In the genomic region with DNA sequence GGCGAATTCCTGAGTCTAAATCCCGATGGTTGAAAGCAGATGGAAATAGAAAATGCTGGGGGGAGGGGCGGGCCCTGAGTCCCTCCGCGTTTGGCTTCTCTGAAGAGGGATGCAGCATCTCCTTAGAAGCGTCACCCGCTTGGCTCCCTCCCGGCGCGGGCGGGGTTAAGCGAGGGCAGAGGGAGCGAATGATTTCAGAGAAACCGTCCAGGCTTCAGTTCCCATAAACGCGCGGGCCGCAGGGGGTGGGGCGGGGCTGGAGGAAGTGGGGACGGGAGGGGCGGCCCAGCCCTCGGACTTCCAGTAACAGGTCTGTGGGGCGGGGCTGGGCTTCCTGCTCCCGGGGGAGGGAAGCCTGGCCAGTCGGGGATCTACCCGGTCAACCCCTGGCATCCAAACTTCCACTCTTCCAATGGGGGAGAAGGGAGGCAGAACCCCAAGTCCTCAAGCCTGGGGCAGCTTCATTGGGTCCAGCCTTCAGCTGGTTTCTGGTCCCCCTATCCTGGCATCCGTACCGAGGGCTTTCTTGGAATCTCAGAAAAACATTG, we compare ENCODE assay signal across 9 mouse cellular contexts. TPM values are rescaled to one million over a fixed set of nuclear protein-coding genes. Genes with fewer than 3 reads are reported as not detected.
A peak's percentile ranks its signal among the peaks of the same experiment; 100 is the strongest.
DNase-seq lines count a peak whose midpoint lies in the region; ATAC-seq and TF ChIP-seq lines count a peak whose summit lies in the region.
"Had no signal": no experiment of that assay in that cellular context is flagged by ENCODE, and none has a peak within 500 bp of the region (broad histone marks: within the 10 kb centered on the region; RNA-seq: fewer than 3 reads in every experiment).

No protein-coding gene starts in this region.

- peak overlapping the region; percentile 84 for H3K4me3 ChIP-seq in E14TG2a.4 (replicated peaks; ENCODE audit: low read length)
- peak overlapping the region; percentile 46 for H3K4me3 ChIP-seq in forebrain, postnatal 0 days (ENCODE audit: low read depth, low read length)
- peak overlapping the region; percentile 54 for H3K4me3 ChIP-seq in hindbrain, embryonic 10.5 days

- H3K27ac ChIP-seq in forebrain, postnatal 0 days (ENCODE audit: low read depth, low read length) = no peak overlapping the region
- H3K27ac ChIP-seq in hindbrain, embryonic 10.5 days = peak overlapping the region; percentile 64

- DNase-seq in adrenal gland, postnatal 25 days = peak; percentile 87
- DNase-seq in forebrain, postnatal 0 days = no peak
- peak; percentile 68 for DNase-seq in hindbrain, embryonic 10.5 days (ENCODE audit: low spot score)
- DNase-seq in left cerebral cortex, adult 11 months (ENCODE audit: low spot score) = peak; percentile 40
- peak; percentile 97 for DNase-seq in lung, postnatal 36 days
- DNase-seq in retina, embryonic 14.5 days (ENCODE audit: low spot score) = peak; percentile 68
- peak; percentile 63 for DNase-seq in urinary bladder, postnatal 10 days (ENCODE audit: low spot score)

- peaks cover 74% of the 10 kb centered on the region for H3K4me1 ChIP-seq in E14TG2a.4 (replicated peaks; ENCODE audit: low read depth, low read length)
- H3K4me1 ChIP-seq in forebrain, postnatal 0 days (ENCODE audit: insufficient read depth) = no peaks in the 10 kb centered on the region
- peaks cover 29% of the 10 kb centered on the region for H3K4me1 ChIP-seq in hindbrain, embryonic 10.5 days (replicated peaks)

- H3K4me2 ChIP-seq in forebrain, postnatal 0 days (ENCODE audit: low read depth) = peak overlapping the region; percentile 73

- WGBS in forebrain, postnatal 0 days = under 1% methylated on average over 28 of the region's 28 CpGs
- under 1% methylated on average over 27 of the region's 28 CpGs for WGBS in hindbrain, embryonic 10.5 days

- peak; percentile 72 for ATAC-seq in forebrain, postnatal 0 days

- peaks cover 38% of the 10 kb centered on the region for H3K9me3 ChIP-seq in E14TG2a.4 (ENCODE audit: low read length)
- no peaks in the 10 kb centered on the region for H3K9me3 ChIP-seq in forebrain, postnatal 0 days (ENCODE audit: low read length)
- peaks cover 16% of the 10 kb centered on the region for H3K9me3 ChIP-seq in hindbrain, embryonic 10.5 days

- H3K36me3 ChIP-seq in E14TG2a.4 (ENCODE audit: insufficient read depth, low read length) = peaks cover 70% of the 10 kb centered on the region
- no peaks in the 10 kb centered on the region for H3K36me3 ChIP-seq in forebrain, postnatal 0 days (ENCODE audit: insufficient read depth)
- no peaks in the 10 kb centered on the region for H3K36me3 ChIP-seq in hindbrain, embryonic 10.5 days

- TF ChIP-seq CTCF in E14TG2a.4 (conservative IDR thresholded peaks at IDR 0.05; ENCODE audit: low read length) = no peak
- TF ChIP-seq CTCF in forebrain, postnatal 0 days (IDR thresholded peaks at IDR 0.05; ENCODE audit: low read depth) = no peak

- H3K27me3 ChIP-seq in E14TG2a.4 (ENCODE audit: insufficient read depth, low read length) = no peaks in the 10 kb centered on the region
- H3K27me3 ChIP-seq in forebrain, postnatal 0 days (ENCODE audit: insufficient read depth, low read length) = peaks cover 18% of the 10 kb centered on the region
- H3K27me3 ChIP-seq in hindbrain, embryonic 10.5 days (ENCODE audit: insufficient read depth, poor library complexity, severe bottlenecking) = peaks cover 99% of the 10 kb centered on the region

- peak overlapping the region; percentile 44 for H3K9ac ChIP-seq in forebrain, postnatal 0 days

RNA-seq across cellular contexts. Expression of gene Bcl3, which starts 6.3 kb away (rescaled TPM):
- 26.5 and 34.5 TPM in 2 replicates for total RNA-seq in adrenal gland, postnatal 25 days (2021)
- 0.43 and 0.77 TPM in 2 replicates for total RNA-seq in forebrain, postnatal 0 days (2014; rRNA removed)
- polyA plus RNA-seq in forebrain, postnatal 0 days (2015; fragmentation: Nextera tagmentation; extraction: Ambion mirVana) = 0.28 and 0.86 TPM in 2 replicates
- polyA plus RNA-seq in hindbrain, embryonic 10.5 days (2016; fragmentation: Nextera tagmentation; extraction: Ambion mirVana) = 0.60 and 0.78 TPM in 2 replicates

RNA-seq across cellular contexts. Expression of gene Cblc, which starts 19.7 kb away (rescaled TPM):
- total RNA-seq in adrenal gland, postnatal 25 days (2021) = 0.55 TPM in 1 of 2 replicates, not detected in the other
- total RNA-seq in forebrain, postnatal 0 days (2014; rRNA removed) = 0.38 and 1.1 TPM in 2 replicates
- polyA plus RNA-seq in forebrain, postnatal 0 days (2015; fragmentation: Nextera tagmentation; extraction: Ambion mirVana) = 0.67 and 0.84 TPM in 2 replicates
- polyA plus RNA-seq in hindbrain, embryonic 10.5 days (2016; fragmentation: Nextera tagmentation; extraction: Ambion mirVana) = 1.2 and 1.8 TPM in 2 replicates
- total RNA-seq: layer of hippocampus, postnatal 25 days had no signal

RNA-seq across cellular contexts. Expression of gene Gm19345, which starts 35.5 kb away (rescaled TPM):
- 0.55 and 1.6 TPM in 2 replicates for total RNA-seq in adrenal gland, postnatal 25 days (2021)
- total RNA-seq in forebrain, postnatal 0 days (2014; rRNA removed) = 32.4 and 33.3 TPM in 2 replicates
- polyA plus RNA-seq in forebrain, postnatal 0 days (2015; fragmentation: Nextera tagmentation; extraction: Ambion mirVana) = 14.6 and 16.4 TPM in 2 replicates
- polyA plus RNA-seq in hindbrain, embryonic 10.5 days (2016; fragmentation: Nextera tagmentation; extraction: Ambion mirVana) = 0.20 TPM in 1 of 2 replicates, not detected in the other

RNA-seq across cellular contexts. Expression of gene Ceacam16, which starts 44.8 kb away (rescaled TPM):
- not detected in 2 replicates for total RNA-seq in adrenal gland, postnatal 25 days (2021)
- total RNA-seq in forebrain, postnatal 0 days (2014; rRNA removed) = not detected in 2 replicates
- 0.53 and 0.84 TPM in 2 replicates for polyA plus RNA-seq in forebrain, postnatal 0 days (2015; fragmentation: Nextera tagmentation; extraction: Ambion mirVana)
- not detected in 2 replicates for polyA plus RNA-seq in hindbrain, embryonic 10.5 days (2016; fragmentation: Nextera tagmentation; extraction: Ambion mirVana)
- total RNA-seq: layer of hippocampus, postnatal 25 days had no signal

RNA-seq across cellular contexts. Expression of gene Bcam, which starts 45.5 kb away (rescaled TPM):
- total RNA-seq in adrenal gland, postnatal 25 days (2021) = 37.2 TPM in 2 replicates
- 12.2 and 19.5 TPM in 2 replicates for total RNA-seq in forebrain, postnatal 0 days (2014; rRNA removed)
- 10.9 and 12.7 TPM in 2 replicates for polyA plus RNA-seq in forebrain, postnatal 0 days (2015; fragmentation: Nextera tagmentation; extraction: Ambion mirVana)
- 46.8 and 57.3 TPM in 2 replicates for polyA plus RNA-seq in hindbrain, embryonic 10.5 days (2016; fragmentation: Nextera tagmentation; extraction: Ambion mirVana)

Comparison
In these comparisons a context has a peak if more than half of its experiments do, and no peak if none do; other contexts are left out.
1. RNA of gene Bcl3, which starts 6.3 kb away (total RNA-seq): 26.5 to 34.5 TPM in adrenal gland, postnatal 25 days; 0.43 to 0.77 TPM in forebrain, postnatal 0 days; every median in the first group is over 10 times any median in the second.
2. RNA of gene Gm19345, which starts 35.5 kb away (total RNA-seq): 32.4 to 33.3 TPM in forebrain, postnatal 0 days; 0.55 to 1.6 TPM in adrenal gland, postnatal 25 days; every median in the first group is over 10 times any median in the second.
3. Peak in every context shown above with its lines, with median percentiles within 50 percentile points of each other: H3K4me3 ChIP-seq.